Mouse (Mus musculus) retina, embryonic 14.5 days (tissue): ENCODE data around the gene Cyp2b10.
"Not testable (repeated sequence)": the region's sequence is repeated elsewhere in the genome, so short reads cannot be mapped to it uniquely, and the experiment has no call there.

Experiments used
- DNase-seq: peaks from one replicate; pipeline ENCODE4 v3.0.0-alpha.2; 2015; ENCODE audit warnings: low spot score

The Cyp2b10 gene

GRCm38 (mm10) chr7:25897411-25897810 lies at the start of gene Cyp2b10:
Cyp2b10 (plus strand) TSS chr7:25897620.
- DNase-seq: no peak

GRCm38 (mm10) chr7:25847722-25848443 lies 49.5 kb upstream of the Cyp2b10 start:
- peak; percentile 90 for DNase-seq

GRCm38 (mm10) chr7:25848444-25848812 lies 49.0 kb upstream of the Cyp2b10 start:
- no peak for DNase-seq

DNA sequence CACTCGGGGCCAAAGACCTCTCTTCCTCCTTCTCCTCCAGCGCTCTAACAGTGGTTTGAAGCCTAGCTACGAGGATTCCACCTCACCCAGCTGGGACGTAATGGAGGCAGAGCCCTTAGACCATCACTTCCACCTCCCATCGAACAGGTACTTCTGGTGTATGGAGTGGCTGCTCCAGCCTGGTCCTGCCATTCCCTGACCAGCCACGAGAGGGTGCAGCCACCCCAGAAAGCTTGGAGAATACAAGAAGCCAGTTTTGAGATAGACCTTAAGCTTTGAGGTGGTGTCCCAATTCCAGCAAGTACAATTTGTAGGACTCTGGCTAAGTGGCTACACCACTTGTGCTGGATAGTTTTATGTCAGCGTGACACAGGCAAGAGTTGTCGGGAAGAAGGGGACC lies 42.3 kb upstream of the Cyp2b10 start:
- DNase-seq: peak; percentile 65

GRCm38 (mm10) chr7:25859962-25860870 lies 37.2 kb upstream of the Cyp2b10 start:
- peak; percentile 54 for DNase-seq

DNA sequence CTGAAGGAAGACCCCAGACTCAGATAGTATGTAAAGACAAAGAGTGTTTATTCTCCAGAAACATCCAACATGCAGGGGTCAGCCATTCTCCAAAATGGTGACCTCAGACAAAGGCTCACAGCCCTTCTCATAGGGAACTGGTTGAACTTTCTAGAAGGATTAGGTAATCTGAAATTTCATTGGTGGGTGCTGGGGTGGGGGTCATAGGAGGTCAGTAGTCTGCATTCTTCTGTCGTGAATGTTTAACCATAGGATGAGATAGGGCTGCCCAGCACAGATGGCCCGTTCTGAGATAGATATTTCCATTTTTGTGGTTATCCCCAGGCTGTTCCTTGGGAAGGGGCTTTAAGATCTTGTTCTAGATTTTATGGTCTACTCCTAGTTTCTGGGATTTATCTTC lies 35.1 kb upstream of the Cyp2b10 start:
- no peak for DNase-seq

DNA sequence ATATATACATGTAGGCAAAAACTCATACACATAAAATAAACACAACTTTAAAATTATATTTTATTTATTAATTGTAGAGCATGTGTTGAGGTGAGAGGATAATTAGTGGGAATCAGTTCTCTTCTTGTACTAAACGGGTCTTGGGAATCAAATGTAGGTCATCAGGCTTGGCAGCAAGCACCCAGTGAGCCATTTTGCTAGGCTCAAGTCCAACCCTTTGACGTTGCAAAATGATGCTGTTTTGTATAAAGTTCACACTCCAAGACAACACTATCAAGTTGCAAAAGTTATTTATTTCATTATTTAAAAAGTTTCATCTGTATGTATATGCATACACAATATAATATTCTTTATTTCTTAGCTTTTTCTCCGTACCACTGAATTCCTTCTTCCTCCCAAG lies 33.7 kb upstream of the Cyp2b10 start:
- DNase-seq: no peak

DNA sequence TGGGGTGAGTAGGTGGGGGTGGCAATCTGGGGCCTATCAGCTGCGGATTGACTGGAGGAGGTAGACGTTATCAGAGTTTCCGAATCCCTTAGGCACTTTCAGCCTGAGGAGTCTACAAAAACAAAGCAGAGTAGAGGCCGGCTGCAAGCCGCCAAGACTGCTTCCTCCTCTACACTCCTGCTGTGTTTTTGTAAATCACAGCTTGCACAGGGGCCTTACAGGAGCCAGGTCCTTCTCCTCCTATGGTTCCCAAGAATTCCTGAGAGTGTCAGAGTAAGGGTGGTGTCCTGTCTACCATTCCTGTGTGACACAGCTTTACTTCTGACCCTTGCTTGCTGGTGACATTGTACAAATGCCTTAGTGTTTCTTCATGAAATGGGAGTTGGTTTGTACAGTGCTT lies 32.6 kb upstream of the Cyp2b10 start:
- no peak for DNase-seq

DNA sequence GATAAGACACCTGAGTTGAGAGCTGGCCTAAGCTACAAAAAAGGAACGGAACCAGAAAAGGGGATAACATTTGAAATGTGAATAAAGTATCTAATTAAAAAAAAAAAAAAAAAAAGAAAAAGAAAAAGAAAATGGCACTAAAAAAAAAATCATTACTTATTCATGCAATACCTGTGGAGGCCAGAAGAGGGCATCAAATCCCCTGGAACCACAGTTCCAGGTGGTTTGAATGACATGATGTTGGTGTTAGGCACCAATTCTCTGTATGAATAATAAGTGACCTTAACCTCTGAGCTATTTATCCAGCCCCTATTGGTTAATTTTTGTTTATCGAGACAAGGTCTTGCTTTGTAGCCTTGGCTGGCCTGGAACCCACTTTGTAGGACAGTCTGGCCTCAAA lies 27.6 kb upstream of the Cyp2b10 start:
- no peak for DNase-seq

GRCm38 (mm10) chr7:25872624-25873023 lies 24.8 kb upstream of the Cyp2b10 start:
- no peak for DNase-seq

DNA sequence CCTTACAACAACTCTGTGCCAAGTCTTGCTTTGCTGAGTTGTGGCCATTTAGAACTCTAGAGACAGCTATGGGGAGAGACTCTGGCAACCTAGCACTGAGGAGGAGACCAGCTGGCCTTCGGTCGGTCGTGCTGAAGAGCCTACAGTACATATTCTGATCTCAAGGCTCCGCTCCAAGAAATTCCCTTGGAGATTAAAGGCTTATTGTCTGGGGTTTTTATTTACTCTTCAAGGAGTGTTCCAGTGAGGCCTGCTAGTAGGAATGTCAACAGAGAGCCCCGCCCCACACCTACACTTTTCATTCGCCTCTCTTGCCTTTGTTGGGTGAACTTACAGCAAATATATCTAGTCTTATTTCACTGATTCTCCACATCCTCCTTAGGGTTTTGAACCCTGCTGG lies 18.7 kb upstream of the Cyp2b10 start:
- DNase-seq: no peak

DNA sequence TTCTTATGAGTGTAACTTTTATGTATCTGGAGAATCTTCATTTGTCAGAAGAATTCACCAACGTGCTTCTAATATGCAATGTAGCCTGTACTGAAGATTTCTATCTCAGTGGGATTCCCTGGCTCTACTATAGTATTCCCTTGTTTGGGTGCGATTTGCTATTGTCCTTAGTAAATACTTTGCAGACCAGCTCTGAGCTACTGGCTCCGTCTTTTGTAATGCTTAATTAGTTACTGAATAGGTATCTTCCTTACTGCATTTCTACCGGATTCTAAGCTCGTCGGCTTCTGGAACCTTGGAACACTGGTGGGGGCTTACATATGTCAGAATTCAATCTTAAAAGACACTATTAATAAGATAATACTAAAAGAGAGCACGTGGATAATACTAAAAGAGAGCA lies 16.7 kb upstream of the Cyp2b10 start:
- not testable (repeated sequence) for DNase-seq

DNA sequence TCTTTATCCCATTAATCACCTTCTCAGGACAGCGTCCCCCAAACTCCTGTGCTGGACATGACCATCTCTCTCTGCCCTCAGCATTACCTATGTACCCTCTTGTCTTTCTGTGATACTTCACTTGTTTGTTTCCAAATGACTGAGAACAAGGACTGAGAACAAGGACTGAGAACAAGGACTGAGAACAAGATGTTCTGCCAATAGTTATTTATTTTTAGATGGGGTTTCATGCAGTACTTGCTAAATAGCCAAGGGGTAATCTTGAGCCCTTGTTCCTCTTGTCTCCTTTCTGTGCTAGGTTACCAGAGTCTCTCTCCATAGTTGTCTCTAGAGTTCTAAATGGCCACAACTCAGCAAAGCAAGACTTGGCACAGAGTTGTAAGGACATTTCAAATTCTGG lies 13.1 kb upstream of the Cyp2b10 start:
- DNase-seq: no peak

DNA sequence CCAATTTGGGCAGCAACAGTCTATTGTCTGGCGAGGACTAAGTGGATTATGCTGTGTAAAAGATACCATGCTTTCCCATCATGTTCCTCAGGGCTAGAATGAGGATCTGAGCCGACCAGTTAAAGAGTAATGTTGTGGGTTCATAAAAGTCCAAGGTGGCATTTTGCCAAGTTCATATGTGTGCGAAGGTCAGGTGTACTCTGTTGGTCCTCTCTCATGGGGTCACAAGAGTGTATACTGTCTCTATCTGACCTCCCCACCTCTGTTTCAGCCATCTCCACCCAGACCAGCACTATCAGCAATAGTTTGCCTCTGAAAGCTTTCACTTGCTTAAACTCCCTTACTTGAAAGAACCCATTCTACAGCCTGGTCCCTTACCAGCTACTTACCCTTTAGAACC lies 9.7 kb upstream of the Cyp2b10 start:
- DNase-seq: no peak

- no peak for DNase-seq
Measured at GRCm38 (mm10) chr7:25893159-25893558, 4.3 kb upstream of the Cyp2b10 start.

DNA sequence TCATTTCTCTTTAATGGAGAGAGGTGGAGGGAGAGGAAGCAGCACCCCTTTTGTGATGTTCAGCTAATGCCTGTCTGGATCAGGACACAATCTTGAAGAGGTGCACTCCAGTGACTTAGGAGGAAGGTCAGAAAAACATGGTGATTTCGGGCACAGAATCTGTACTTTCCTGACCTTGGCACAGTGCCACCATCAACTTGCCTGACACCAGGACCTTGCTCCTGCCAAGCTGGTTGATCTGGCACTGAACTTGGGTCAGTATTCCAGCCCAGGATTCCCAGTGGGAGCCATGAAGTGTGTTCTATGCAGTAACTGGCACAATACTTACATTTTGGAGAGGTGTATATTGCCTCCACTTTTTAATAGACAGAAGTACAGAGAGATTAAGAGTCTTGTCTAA lies 2.3 kb upstream of the Cyp2b10 start:
- no peak for DNase-seq

GRCm38 (mm10) chr7:25898064-25898463 lies 644 bp downstream of the Cyp2b10 start:
- no peak for DNase-seq

DNA sequence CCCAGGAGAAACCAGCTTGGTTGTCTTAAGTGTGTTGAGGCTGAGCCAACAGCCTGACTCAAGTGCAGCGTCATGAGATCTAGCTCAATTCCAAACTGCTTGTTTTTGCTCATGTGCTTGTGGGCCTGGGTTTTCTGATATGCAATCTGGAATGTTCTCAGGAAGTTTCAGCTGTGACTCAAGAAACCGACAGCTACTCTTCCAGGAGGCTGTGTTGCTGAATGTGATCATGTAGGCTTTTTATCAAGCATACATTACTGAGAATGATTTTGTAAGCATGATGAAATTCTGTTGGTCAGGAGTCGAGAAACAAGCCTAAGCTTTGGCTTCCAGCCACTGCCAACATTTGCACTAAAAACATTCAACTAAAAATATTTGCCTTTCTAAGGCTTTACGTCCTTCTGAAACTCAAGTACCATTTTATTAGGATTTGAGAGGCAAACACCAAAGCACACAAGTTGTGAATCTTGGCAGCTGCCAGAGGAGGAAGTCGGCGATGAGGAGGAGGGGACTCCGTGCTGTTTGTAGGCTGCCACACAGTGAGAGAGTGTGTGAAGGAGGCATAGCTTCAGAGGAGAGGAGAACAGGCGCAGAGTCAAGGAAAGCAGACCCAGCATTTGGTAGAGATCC lies 4.8 kb downstream of the Cyp2b10 start:
- no peak for DNase-seq

GRCm38 (mm10) chr7:25903156-25903555 lies 5.7 kb downstream of the Cyp2b10 start:
- DNase-seq: no peak

- DNase-seq: peak; percentile 15
Measured at GRCm38 (mm10) chr7:25904066-25904465, 6.6 kb downstream of the Cyp2b10 start.

DNA sequence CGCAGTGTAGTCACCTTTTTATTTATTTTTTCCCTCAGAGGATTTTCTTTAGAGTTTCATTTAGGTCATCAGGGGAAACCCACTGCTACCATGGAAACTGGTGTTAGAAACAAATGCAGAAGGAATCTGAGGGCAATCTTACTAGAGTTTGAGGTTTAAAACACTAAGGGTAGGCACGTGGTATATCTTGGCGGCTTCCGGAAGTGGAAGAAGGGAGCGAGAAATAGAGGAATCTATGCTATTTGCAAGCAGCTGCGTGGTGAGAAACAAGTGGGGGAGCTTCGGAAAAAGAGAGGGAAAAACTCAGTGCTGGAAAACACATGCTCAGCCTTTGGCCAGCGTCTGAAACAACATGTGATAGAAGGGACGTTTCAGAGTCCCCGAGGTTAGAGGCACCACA lies 7.1 kb downstream of the Cyp2b10 start:
- no peak for DNase-seq

GRCm38 (mm10) chr7:25907380-25907779 lies 10.0 kb downstream of the Cyp2b10 start:
- DNase-seq: no peak

GRCm38 (mm10) chr7:25910046-25910445 lies 12.6 kb downstream of the Cyp2b10 start:
- DNase-seq: no peak
